Mouse (Mus musculus) testis, postnatal 10 days (tissue): Measurements from ENCODE around the gene Hoxd8.

ENCODE experiments used
- DNase-seq: peaks from one replicate; pipeline ENCODE4 v3.0.0; 2021; ENCODE audit warnings: low spot score

Gene Hoxd8

GRCm38 (mm10) chr2:74753175-74753523, 48.7 kb downstream of the Hoxd8 start:
- DNase-seq, result no peak

GRCm38 (mm10) chr2:74753711-74754110, 49.3 kb downstream of the Hoxd8 start:
- DNase-seq, result no peak
